Mouse (Mus musculus) splenic B cell, adult 2 months (primary cell): ENCODE measurements around the gene Ccnk.

Source experiments
- DNase-seq: peaks from one replicate; pipeline ENCODE4 v3.0.0-alpha.2; 2011; ENCODE audit warnings: low read depth, low spot score
- H3K27me3 ChIP-seq: 2 replicates; pipeline ENCODE4 v1.6.1; 2012; ENCODE audit warnings: mild to moderate bottlenecking, low read length, moderate library complexity, mixed read lengths; ENCODE audit not compliant: control insufficient read depth, poor library complexity, insufficient read depth, severe bottlenecking
- H3K36me3 ChIP-seq: 2 replicates; pipeline ENCODE4 v1.6.1; 2012; ENCODE audit warnings: mild to moderate bottlenecking, low read length, moderate library complexity, mixed read lengths; ENCODE audit not compliant: control insufficient read depth, poor library complexity, insufficient read depth, severe bottlenecking

The Ccnk gene

DNA sequence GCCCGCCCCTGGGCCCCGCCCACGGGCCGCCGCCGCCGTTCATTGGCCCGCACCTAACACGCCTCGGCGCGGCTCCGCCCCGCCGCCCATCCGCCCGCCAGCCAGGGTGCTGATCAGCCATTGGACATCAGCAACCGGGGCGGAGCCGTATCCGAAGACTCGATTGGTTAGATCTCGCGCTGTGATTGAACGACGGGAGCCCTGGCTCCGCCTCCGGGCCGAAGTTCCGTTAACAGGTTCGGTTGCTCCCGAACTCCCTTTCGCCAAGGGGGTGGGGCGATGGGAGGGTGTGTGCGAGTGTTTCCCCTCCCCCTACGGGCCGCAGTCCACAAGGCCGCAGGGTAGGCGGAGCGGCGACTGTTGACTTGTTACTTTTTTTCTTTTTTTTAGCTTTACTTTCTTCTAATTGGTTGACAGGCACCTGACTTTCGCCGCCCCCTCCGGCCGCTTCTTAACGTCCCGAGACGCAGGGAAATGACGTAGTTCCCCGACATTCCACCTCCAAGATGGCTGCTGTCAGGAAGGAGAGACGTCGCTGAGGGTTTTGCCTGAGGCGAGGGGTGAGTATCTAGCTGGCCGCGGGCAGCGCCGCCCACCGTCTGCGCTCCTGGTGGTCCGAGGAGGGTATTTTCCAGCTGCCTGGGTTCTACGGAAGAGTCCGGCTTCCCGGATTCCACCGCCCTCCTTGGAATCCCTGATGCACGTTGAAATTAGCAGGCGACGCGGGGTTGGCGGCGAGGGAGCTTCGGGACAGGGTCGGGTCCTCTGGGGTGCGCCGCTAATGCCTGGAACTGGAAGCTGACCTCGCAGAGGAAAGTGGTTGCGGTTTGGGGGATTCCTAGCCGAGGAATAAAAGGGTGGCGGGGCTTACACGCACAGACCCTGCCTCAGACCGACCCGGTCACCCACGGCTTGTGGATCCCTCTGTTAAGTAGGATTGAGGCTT is at the start of gene Ccnk:
Gene Ccnk, plus strand, starts transcription at position 259 of the 946 bp plus-strand sequence.
- peaks cover 2% of the 10 kb centered on the region; the same call in 1 of the 2 replicates for H3K36me3 ChIP-seq
- peak; percentile 100 for DNase-seq

DNA sequence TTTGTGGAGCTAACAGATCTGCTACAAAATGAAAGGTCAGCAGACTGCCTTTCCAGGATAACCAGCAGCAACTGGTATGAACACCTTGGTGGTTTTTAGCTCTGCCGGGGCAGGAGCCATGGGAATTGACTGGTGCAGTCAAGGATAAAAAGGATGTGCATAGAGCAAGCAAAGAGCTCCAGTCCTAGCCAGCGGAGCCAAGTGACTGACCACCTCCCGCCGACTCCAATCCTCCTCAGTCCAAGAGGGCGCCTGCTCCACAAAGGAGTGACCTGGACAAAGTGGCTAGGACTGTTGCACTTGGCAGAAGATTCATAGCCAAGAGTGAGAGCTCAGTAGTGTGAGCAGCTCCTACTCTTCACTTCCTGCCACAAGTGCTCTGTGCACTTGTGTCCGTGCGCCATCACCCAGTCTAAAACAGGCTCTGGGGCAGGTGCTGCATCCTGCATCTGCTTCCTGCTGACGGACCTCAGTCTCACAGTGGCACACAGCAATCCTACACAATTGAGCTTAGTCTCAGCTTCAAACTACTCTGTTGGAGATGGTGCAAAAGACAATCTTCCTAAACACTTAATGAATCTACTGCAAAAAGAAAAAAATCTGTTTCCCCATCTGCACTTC is 46.8 kb upstream of the Ccnk start:
- H3K27me3 ChIP-seq = no peaks in the 10 kb centered on the region
- H3K36me3 ChIP-seq = no peaks in the 10 kb centered on the region; the same call in 1 of the 2 replicates
- no peak for DNase-seq

More for the DNA sequence above, at the start of gene Ccnk:
- H3K27me3 ChIP-seq = no peaks in the 10 kb centered on the region

GRCm38 (mm10) chr12:108133181-108133580 is 46.2 kb upstream of the Ccnk start:
- Histone ChIP-seq H3K27me3 (no peaks in the 10 kb centered on the region), H3K36me3 (no peaks in the 10 kb centered on the region; the same call in 1 of the 2 replicates)
- DNase-seq = no peak

GRCm38 (mm10) chr12:108135610-108136208 is 43.7 kb upstream of the Ccnk start:
- no peaks in the 10 kb centered on the region for H3K27me3 ChIP-seq
- no peak for DNase-seq
- peaks cover 2% of the 10 kb centered on the region for H3K36me3 ChIP-seq

DNA sequence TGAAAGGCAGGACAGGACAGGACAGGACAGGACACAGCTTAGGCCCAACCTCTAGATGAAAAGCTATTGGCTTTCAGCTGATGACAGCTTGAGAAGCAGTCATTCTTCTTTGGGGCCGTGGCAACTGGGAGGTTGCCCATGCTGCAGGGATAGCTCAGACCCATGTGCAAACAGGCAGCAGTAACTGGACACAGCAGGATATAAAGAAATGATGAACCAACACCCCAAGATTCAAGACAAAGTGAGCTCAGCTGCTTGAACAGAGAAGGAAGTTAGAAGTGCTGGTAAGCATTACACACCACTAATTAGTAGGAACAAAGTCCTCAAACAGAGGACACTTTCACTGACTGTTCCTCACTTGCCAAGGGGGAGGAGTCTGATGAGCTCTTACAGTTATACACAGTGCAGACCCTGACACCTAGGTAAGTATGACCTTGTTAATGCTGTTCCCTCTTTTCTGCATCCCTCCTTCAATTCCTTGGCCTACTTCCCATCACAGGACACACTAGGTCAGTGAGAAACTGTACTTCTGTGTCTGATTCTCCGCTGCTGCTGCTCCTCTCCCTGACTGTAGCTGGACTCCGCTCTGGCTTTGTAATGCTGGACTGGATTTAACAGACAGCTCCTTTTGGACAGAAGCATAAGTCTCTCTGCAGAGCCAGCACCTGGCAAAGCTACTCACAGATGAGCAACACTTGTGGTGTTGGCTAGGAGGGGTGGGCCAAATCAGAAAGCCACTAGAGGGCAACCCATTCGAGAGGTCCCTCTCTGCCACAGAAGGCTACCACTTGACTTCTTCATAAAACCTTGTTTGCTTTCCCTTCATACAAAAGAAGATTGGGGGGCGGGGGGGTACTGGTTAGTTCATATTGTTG is 35.5 kb upstream of the Ccnk start:
- Histone ChIP-seq H3K27me3 (no peaks in the 10 kb centered on the region), H3K36me3 (peaks cover 7% of the 10 kb centered on the region; the same call in 1 of the 2 replicates)
- no peak for DNase-seq

- Histone ChIP-seq H3K36me3 (peaks cover 7% of the 10 kb centered on the region; the same call in 1 of the 2 replicates), H3K27me3 (no peaks in the 10 kb centered on the region)
- DNase-seq = no peak
Measured at GRCm38 (mm10) chr12:108145198-108145597, 34.2 kb upstream of the Ccnk start.

- Histone ChIP-seq H3K36me3 (0 out of 2 replicates have a peak, but pooled peaks cover 5% of the 10 kb centered on the region), H3K27me3 (no peaks in the 10 kb centered on the region)
- peak; percentile 13 for DNase-seq
Measured at GRCm38 (mm10) chr12:108149764-108150163, 29.6 kb upstream of the Ccnk start.

DNA sequence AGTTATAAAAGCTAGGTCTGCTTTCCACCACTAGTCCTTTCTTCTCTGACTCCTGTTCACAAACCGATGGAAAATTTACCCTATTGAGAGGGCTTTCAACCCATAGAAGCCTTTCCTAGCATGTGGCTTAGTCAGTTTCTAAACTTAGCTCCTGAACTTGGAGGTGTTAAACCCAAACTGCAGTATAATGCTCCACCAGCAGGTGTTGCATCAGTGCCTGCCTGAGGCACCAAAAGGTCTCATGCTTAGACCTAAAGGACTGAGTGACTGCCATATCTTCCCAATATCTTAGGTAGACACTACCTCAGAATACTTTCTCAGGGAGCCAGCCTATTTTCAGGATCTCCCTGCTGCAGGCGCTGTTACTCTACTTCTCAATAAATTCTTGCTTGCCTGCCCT is 26.6 kb upstream of the Ccnk start:
- 0 out of 2 replicates have a peak, but pooled peaks cover 4% of the 10 kb centered on the region for H3K36me3 ChIP-seq
- no peaks in the 10 kb centered on the region for H3K27me3 ChIP-seq
- DNase-seq = peak; percentile 12

DNA sequence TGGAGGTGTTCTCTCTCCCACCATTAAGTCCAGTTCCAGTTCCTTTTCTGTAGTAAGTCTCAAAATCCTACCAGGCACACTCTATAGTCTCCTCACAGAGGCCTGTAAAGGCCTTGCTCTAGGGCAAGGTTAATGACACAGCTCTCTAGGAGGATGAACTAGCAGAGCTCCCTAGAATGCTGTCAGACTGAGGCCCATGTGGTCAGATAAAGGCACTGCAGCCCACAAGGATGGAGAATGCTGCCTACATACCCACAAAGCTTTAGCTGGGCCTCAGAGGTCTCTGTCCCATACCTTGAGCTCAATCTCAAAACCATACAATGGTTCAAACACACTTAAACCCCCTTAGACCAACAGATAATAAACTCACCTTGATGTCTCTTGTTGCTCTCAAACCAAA is 19.5 kb upstream of the Ccnk start:
- H3K27me3 ChIP-seq = no peaks in the 10 kb centered on the region
- no peak for DNase-seq
- H3K36me3 ChIP-seq = peaks cover 6% of the 10 kb centered on the region

DNA sequence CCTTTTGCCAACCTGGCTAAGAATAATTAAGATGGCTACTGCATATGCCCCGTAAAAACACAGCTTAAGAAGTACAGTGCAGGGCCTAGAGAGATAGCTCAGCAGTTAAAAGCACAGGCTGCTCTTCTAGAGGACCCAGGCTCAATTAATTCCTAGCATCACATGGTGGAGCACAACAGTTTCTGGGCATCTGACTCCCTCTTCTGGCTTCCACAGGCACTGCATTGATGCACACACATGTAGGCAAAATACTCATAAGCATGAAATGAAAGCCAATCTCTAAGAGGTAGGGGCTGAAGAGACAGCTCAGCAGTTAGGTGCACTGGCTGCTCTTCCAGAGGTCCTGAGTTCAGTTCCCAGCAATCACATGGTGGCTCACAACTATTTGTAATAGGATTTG is 17.3 kb upstream of the Ccnk start:
- peak; percentile 34 for DNase-seq
- peaks cover 6% of the 10 kb centered on the region for H3K36me3 ChIP-seq
- no peaks in the 10 kb centered on the region for H3K27me3 ChIP-seq

DNA sequence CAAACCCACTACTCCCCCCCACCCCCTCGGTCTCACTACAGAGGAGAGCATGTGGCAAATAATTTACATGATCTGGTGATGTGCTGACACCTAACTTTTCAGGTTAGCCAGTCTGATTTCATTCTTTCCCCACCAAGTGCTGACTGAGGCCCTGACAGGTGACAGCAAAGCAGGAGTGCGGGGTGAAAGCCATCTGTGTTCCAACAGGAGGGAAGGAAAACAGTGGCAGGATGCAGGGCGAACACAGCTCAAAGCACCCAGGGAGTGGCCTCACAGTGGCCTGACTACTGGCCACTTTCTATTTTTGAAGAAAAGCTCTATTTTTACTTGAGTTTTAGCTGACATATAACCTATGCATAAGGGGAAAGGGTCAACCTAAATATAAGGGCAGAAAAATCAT is 15.7 kb upstream of the Ccnk start:
- Histone ChIP-seq H3K36me3 (peaks cover 5% of the 10 kb centered on the region), H3K27me3 (no peaks in the 10 kb centered on the region)
- DNase-seq = no peak

DNA sequence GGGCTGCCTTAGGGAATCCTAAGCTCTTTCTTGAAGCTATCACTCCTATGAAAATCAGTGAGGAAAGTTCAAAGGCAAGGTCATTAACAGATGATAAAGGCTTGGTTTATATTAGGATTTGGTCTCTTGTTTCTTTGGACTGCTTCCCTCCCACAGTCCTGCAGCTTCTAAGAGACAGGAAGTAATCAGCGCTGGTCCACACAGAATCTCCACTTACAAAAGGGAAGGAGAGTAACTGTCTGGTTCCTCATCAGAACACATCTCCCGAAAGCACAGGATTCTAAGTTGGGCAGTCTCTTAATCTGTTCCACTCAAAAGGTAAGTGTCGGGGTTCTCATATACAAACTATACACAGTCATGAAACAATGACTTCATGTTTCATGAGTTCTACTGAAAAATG is 10.5 kb upstream of the Ccnk start:
- H3K27me3 ChIP-seq = no peaks in the 10 kb centered on the region
- no peak for DNase-seq
- H3K36me3 ChIP-seq = no peaks in the 10 kb centered on the region

DNA sequence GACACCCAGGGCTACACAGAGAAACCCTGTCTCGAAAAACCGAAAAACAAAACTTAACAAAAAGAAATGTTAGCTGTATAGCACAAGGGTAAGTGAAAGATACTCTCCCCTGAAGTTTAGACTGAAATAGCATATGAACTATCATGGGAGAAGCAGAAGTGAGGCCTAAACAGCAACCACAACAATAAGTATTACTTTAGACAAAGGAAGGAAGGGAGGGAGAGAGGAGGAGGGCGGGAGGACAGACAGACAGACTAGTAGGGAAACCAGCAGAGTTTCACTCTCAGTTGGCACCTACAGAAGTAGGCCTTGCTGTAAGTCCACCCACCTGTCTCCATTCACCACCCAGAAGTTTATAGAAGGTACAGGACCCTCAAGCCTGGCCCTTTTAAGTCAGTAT is 8.9 kb upstream of the Ccnk start:
- DNase-seq = peak; percentile 44
- Histone ChIP-seq H3K27me3 (no peaks in the 10 kb centered on the region), H3K36me3 (no peaks in the 10 kb centered on the region)

GRCm38 (mm10) chr12:108171336-108171735 is 8.0 kb upstream of the Ccnk start:
- H3K27me3 ChIP-seq = no peaks in the 10 kb centered on the region
- no peaks in the 10 kb centered on the region for H3K36me3 ChIP-seq
- DNase-seq = no peak
